Comparison of ENCODE assay signal across 21 mouse cellular contexts in genomic region chr6:128737445-128737844, GRCm38 (mm10). TPM values are rescaled to one million over a fixed set of nuclear protein-coding genes. Genes with fewer than 3 reads are reported as not detected.
"Had no signal": no experiment of that assay in that cellular context is flagged by ENCODE, and none has a peak within 500 bp of the region (broad histone marks: within the 10 kb centered on the region; RNA-seq: fewer than 3 reads in every experiment).

No protein-coding gene starts in this region.

- H3K9ac ChIP-seq: neural tube, embryonic 12.5 days; neural tube, embryonic 13.5 days; neural tube, embryonic 15.5 days; stomach, embryonic 15.5 days had no signal

- H3K36me3 ChIP-seq: neural tube, embryonic 12.5 days; neural tube, embryonic 13.5 days; neural tube, embryonic 15.5 days; stomach, embryonic 15.5 days had no signal

- H3K27ac ChIP-seq: neural tube, embryonic 12.5 days; neural tube, embryonic 13.5 days; neural tube, embryonic 15.5 days; stomach, embryonic 15.5 days; stomach, postnatal 0 days had no signal

- H3K4me3 ChIP-seq: neural tube, embryonic 12.5 days; neural tube, embryonic 13.5 days; neural tube, embryonic 15.5 days; stomach, embryonic 15.5 days had no signal

- H3K4me1 ChIP-seq: neural tube, embryonic 15.5 days; stomach, embryonic 15.5 days had no signal

- DNase-seq: retina, postnatal 1 day; right cerebral cortex, adult 18-20 months; right cerebral cortex, postnatal 14 days; right cerebral cortex, postnatal 25 days; right cerebral cortex, postnatal 4 days; spleen, adult 18-20 months; thymus, adult 2 months; thymus, postnatal 14 days; thymus, postnatal 36 days; thymus, postnatal 4 days had no signal

- H3K9me3 ChIP-seq: neural tube, embryonic 12.5 days; neural tube, embryonic 13.5 days; neural tube, embryonic 15.5 days; stomach, embryonic 15.5 days had no signal

- H3K27me3 ChIP-seq: neural tube, embryonic 12.5 days; neural tube, embryonic 13.5 days; neural tube, embryonic 15.5 days; stomach, embryonic 15.5 days had no signal

- H3K4me2 ChIP-seq: neural tube, embryonic 12.5 days; neural tube, embryonic 13.5 days; neural tube, embryonic 15.5 days; stomach, embryonic 15.5 days had no signal

RNA-seq across cellular contexts. Expression of gene Klrb1, which starts 14.6 kb away (rescaled TPM):
- polyA plus RNA-seq: neural tube, embryonic 12.5 days; small intestine, adult 2 months; stomach, embryonic 14.5 days; stomach, embryonic 15.5 days; stomach, embryonic 16.5 days; stomach, postnatal 0 days; thymus, adult 2 months; thymus, postnatal 0 days; urinary bladder, adult 2 months had no signal

RNA-seq across cellular contexts. Expression of gene Klrb1c, which starts 51.6 kb away (rescaled TPM):
- polyA plus RNA-seq: neural tube, embryonic 12.5 days; neural tube, embryonic 14.5 days; small intestine, adult 2 months; stomach, embryonic 14.5 days had no signal
